24 mouse cellular contexts compared by ENCODE assay signal in genomic region chr16:49520411-49520810, GRCm38 (mm10).
"Had no signal": no experiment of that assay in that cellular context is flagged by ENCODE, and none has a peak within 500 bp of the region (broad histone marks: within the 10 kb centered on the region; RNA-seq: fewer than 3 reads in every experiment).

No protein-coding gene starts in this region.

- H3K27me3 ChIP-seq: heart, embryonic 13.5 days; heart, embryonic 15.5 days; hindbrain, embryonic 13.5 days; hindbrain, embryonic 15.5 days; limb, embryonic 13.5 days; limb, embryonic 15.5 days; liver, embryonic 12.5 days had no signal

- H3K4me3 ChIP-seq: gastrocnemius, adult 2 months; heart, adult 2 months; heart, embryonic 13.5 days; heart, embryonic 15.5 days; hindbrain, embryonic 13.5 days; hindbrain, embryonic 15.5 days; limb, embryonic 13.5 days; limb, embryonic 15.5 days; liver, embryonic 12.5 days had no signal

- H3K4me1 ChIP-seq: hindbrain, embryonic 13.5 days; hindbrain, embryonic 15.5 days; limb, embryonic 13.5 days; limb, embryonic 15.5 days; liver, embryonic 12.5 days had no signal

- H3K4me2 ChIP-seq: heart, embryonic 11.5 days; heart, embryonic 13.5 days; heart, embryonic 15.5 days; hindbrain, embryonic 13.5 days; hindbrain, embryonic 15.5 days; limb, embryonic 13.5 days; limb, embryonic 15.5 days; liver, embryonic 12.5 days had no signal

- H3K9ac ChIP-seq: heart, embryonic 13.5 days; heart, embryonic 15.5 days; hindbrain, embryonic 13.5 days; hindbrain, embryonic 15.5 days; limb, embryonic 13.5 days; limb, embryonic 15.5 days; liver, embryonic 12.5 days; liver, embryonic 14.5 days had no signal

- H3K9me3 ChIP-seq: heart, embryonic 13.5 days; heart, embryonic 15.5 days; hindbrain, embryonic 13.5 days; hindbrain, embryonic 15.5 days; limb, embryonic 13.5 days; limb, embryonic 15.5 days; liver, embryonic 12.5 days had no signal

- ATAC-seq: hindbrain, postnatal 0 days; intestine, embryonic 16.5 days; liver, embryonic 12.5 days had no signal

- H3K36me3 ChIP-seq: heart, embryonic 13.5 days; heart, embryonic 15.5 days; hindbrain, embryonic 13.5 days; hindbrain, embryonic 15.5 days; limb, embryonic 13.5 days; limb, embryonic 15.5 days; liver, embryonic 12.5 days had no signal

- DNase-seq: gastrocnemius, adult 2 months; gastrocnemius, postnatal 10 days; gastrocnemius, postnatal 25 days; heart, adult 11 months; heart, adult 2 months; heart, postnatal 14 days; heart, postnatal 36 days; kidney, adult 18-20 months; kidney, adult 9 months; kidney, postnatal 14 days; layer of hippocampus, adult 9-11 months; layer of hippocampus, postnatal 36 days; left cerebral cortex, postnatal 4 days had no signal

- H3K27ac ChIP-seq: gastrocnemius, adult 2 months; heart, adult 2 months; hindbrain, embryonic 13.5 days; hindbrain, embryonic 15.5 days; hindbrain, postnatal 0 days; limb, embryonic 13.5 days; limb, embryonic 15.5 days; liver, embryonic 12.5 days; liver, embryonic 14.5 days had no signal
